Comparison of ENCODE assay signal across 21 mouse cellular contexts in the genomic region with DNA sequence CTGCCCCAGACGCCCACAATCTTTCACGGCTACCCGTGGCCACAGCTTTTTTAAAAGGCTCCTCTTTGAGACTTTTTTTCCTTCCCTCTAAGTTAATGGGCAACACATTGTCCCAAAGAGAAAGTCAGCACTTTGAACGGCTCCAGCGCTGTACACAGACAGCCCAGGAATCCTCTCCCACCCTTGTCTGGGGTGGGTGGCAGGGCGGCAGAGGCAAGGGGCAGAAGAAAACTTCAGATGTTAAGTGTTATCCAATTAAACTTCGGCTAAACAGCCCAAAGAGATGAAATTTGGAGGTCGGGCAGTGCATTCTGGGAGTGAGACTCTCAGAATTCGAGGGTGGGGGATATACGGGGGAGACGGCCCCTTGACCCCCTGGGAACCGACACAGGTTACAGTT. TPM values are rescaled to one million over a fixed set of nuclear protein-coding genes. Genes with fewer than 3 reads are reported as not detected.
DNase-seq lines count a peak whose midpoint lies in the region; ATAC-seq and TF ChIP-seq lines count a peak whose summit lies in the region.
"Had no signal": no experiment of that assay in that cellular context is flagged by ENCODE, and none has a peak within 500 bp of the region (broad histone marks: within the 10 kb centered on the region; RNA-seq: fewer than 3 reads in every experiment).

No protein-coding gene starts in this region.

- WGBS in forebrain, embryonic 10.5 days, result 62% methylated on average over 12 of the region's 12 CpGs
- 76% methylated on average over 12 of the region's 12 CpGs for WGBS in forebrain, embryonic 16.5 days

- peak overlapping the region; percentile 77 for H3K27ac ChIP-seq in forebrain, embryonic 10.5 days
- no peak overlapping the region for H3K27ac ChIP-seq in forebrain, embryonic 16.5 days (ENCODE audit: low read length)
- 0 out of 2 replicates have a peak overlapping the region, but pooled peaks have one; percentile 15 for H3K27ac ChIP-seq in embryonic fibroblast, embryonic 13.5 days (ENCODE audit: insufficient read depth, low read length)
- H3K27ac ChIP-seq: heart, adult 2 months had no signal

- no peak for TF ChIP-seq POLR2A in embryonic fibroblast, embryonic 13.5 days (IDR thresholded peaks at IDR 0.05; ENCODE audit: low read depth, low read length)

- no peak overlapping the region for H3K9ac ChIP-seq in forebrain, embryonic 16.5 days (replicated peaks; ENCODE audit: low read depth, low read length)
- H3K9ac ChIP-seq: liver, postnatal 0 days had no signal

- no peak overlapping the region for H3K4me3 ChIP-seq in forebrain, embryonic 10.5 days
- H3K4me3 ChIP-seq in forebrain, embryonic 16.5 days (replicated peaks; ENCODE audit: low read length), result no peak overlapping the region
- H3K4me3 ChIP-seq in E14TG2a.4 (replicated peaks; ENCODE audit: low read length), result peak overlapping the region; percentile 53
- H3K4me3 ChIP-seq in embryonic fibroblast, embryonic 13.5 days (ENCODE audit: insufficient read depth, low read length), result no peak overlapping the region
- H3K4me3 ChIP-seq: heart, adult 2 months; myocyte had no signal

- no peak for TF ChIP-seq CTCF in E14TG2a.4 (conservative IDR thresholded peaks at IDR 0.05; ENCODE audit: low read length)
- no peak for TF ChIP-seq CTCF in embryonic fibroblast, embryonic 13.5 days (IDR thresholded peaks at IDR 0.05; ENCODE audit: borderline replicate concordance, insufficient read depth, low read length)

- no peak overlapping the region for H3K4me2 ChIP-seq in forebrain, embryonic 16.5 days (ENCODE audit: low read length)

- H3K36me3 ChIP-seq in forebrain, embryonic 10.5 days (replicated peaks), result peaks cover 9% of the 10 kb centered on the region
- no peaks in the 10 kb centered on the region for H3K36me3 ChIP-seq in forebrain, embryonic 16.5 days (ENCODE audit: control insufficient read depth, insufficient read depth)
- H3K36me3 ChIP-seq in E14TG2a.4 (ENCODE audit: insufficient read depth, low read length), result no peaks in the 10 kb centered on the region

- no peak for ATAC-seq in forebrain, embryonic 16.5 days
- ATAC-seq: liver, postnatal 0 days; Patski had no signal

- H3K4me1 ChIP-seq in forebrain, embryonic 10.5 days, result peaks cover 94% of the 10 kb centered on the region
- peaks cover 91% of the 10 kb centered on the region for H3K4me1 ChIP-seq in forebrain, embryonic 16.5 days (replicated peaks; ENCODE audit: control insufficient read depth, insufficient read depth, low read length)
- H3K4me1 ChIP-seq in E14TG2a.4 (replicated peaks; ENCODE audit: low read depth, low read length), result peaks cover 48% of the 10 kb centered on the region
- peaks cover 10% of the 10 kb centered on the region for H3K4me1 ChIP-seq in embryonic fibroblast, embryonic 13.5 days (ENCODE audit: control insufficient read depth, insufficient read depth, low read length)

- no peaks in the 10 kb centered on the region for H3K9me3 ChIP-seq in forebrain, embryonic 10.5 days
- no peaks in the 10 kb centered on the region for H3K9me3 ChIP-seq in forebrain, embryonic 16.5 days (ENCODE audit: control insufficient read depth, low read length)
- H3K9me3 ChIP-seq in E14TG2a.4 (ENCODE audit: low read length), result no peaks in the 10 kb centered on the region

- H3K27me3 ChIP-seq in forebrain, embryonic 10.5 days (ENCODE audit: poor library complexity, severe bottlenecking), result no peaks in the 10 kb centered on the region
- no peaks in the 10 kb centered on the region for H3K27me3 ChIP-seq in forebrain, embryonic 16.5 days (replicated peaks; ENCODE audit: control insufficient read depth, insufficient read depth, low read length)
- peaks cover 60% of the 10 kb centered on the region for H3K27me3 ChIP-seq in E14TG2a.4 (ENCODE audit: insufficient read depth, low read length)

- DNase-seq in forebrain, embryonic 10.5 days (ENCODE audit: extremely low spot score, low spot score), result no peak
- DNase-seq in kidney, postnatal 14 days, result peak; percentile 24
- DNase-seq in kidney, postnatal 25 days, result no peak
- no peak for DNase-seq in adrenal gland, adult 2 months
- DNase-seq in cerebellum, adult 8-10 months, result no peak
- DNase-seq: adrenal gland, postnatal 10 days; cerebellum, postnatal 25 days; embryo, embryonic 11 days; gastrocnemius, postnatal 14 days; heart, adult 2 months; heart, postnatal 36 days; kidney, adult 9 months; kidney, postnatal 4 days; liver, postnatal 0 days; lung, postnatal 14 days; midbrain, embryonic 14.5 days had no signal

RNA-seq across cellular contexts. Expression of gene Bcl11b, which starts 38.3 kb away (rescaled TPM):
- 3.4 and 5.5 TPM in 2 replicates for polyA plus RNA-seq in forebrain, embryonic 10.5 days (2016; fragmentation: Nextera tagmentation; extraction: Ambion mirVana)
- 81.4 and 87.9 TPM in 2 replicates for polyA plus RNA-seq in forebrain, embryonic 16.5 days (2015; fragmentation: Nextera tagmentation; extraction: Ambion mirVana)
- 3.0 and 6.5 TPM in 2 replicates for polyA plus RNA-seq in embryonic fibroblast, embryonic 13.5 days (2011; ENCODE audit: insufficient read length, low read depth, missing spikeins)
- total RNA-seq in adrenal gland, adult 2 months (2021), result under 1 TPM; 0.20 to 0.59 TPM
- 0.66 and 1.3 TPM in 2 replicates for polyA plus RNA-seq in adrenal gland, adult 2 months (2012; rRNA removed)
- polyA plus RNA-seq: liver, postnatal 0 days; myocyte had no signal

Comparison
In these comparisons a context has a peak if more than half of its experiments do, and no peak if none do; other contexts are left out.
1. RNA of gene Bcl11b, which starts 38.3 kb away (polyA plus RNA-seq): 81.4 to 87.9 TPM in forebrain, embryonic 16.5 days; 3.0 to 6.5 TPM in embryonic fibroblast, embryonic 13.5 days, 3.4 to 5.5 TPM in forebrain, embryonic 10.5 days and 0.66 to 1.3 TPM in adrenal gland, adult 2 months; every median in the first group is over 10 times any median in the second.